Mouse (Mus musculus) small intestine, adult 2 months (tissue): Measurements from ENCODE around the gene Slc24a1.

Source experiments
- CTCF ChIP-seq: fragments of 200-500 bp; IDR thresholded peaks from 2 replicates; pipeline ENCODE4 v1.5.1; 2012; ENCODE audit warnings: low read depth, mild to moderate bottlenecking, control low read depth, inconsistent platforms, low read length, moderate library complexity, mixed read lengths; ENCODE audit not compliant: insufficient replicate concordance, insufficient read length; ENCODE audit errors: extremely low read depth
- POLR2A ChIP-seq: fragments of 200-500 bp; IDR thresholded peaks from 2 replicates; pipeline ENCODE4 v1.6.1; 2012; ENCODE audit warnings: low read depth, mild to moderate bottlenecking, control low read depth, inconsistent platforms, low read length, moderate library complexity

DNA sequence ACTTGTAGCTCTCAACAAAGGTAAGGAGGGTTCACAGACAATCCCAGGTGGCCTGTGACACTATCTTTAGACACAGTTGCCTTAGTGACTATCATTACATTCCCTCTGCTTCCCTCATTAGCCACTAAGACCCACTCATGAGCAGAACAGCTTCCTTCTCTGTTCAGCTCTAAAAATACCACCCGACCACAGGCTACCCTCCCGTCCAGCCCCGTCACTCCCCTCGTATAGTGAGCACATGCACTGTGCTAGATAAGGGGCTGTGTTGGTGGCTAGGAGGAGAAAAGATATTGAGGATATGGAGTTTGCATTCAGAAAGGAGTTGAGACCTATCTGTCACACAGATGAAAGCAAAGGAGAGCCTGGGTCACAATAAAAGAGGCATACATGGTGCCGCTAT lies 12.9 kb downstream of the Slc24a1 start:
- TF ChIP-seq POLR2A (no peak), CTCF (no peak)
